8 mouse cellular contexts compared by ENCODE assay signal in genomic region chr10:95143446-95144114, GRCm38 (mm10).
A peak's percentile ranks its signal among the peaks of the same experiment; 100 is the strongest.
DNase-seq lines count a peak whose midpoint lies in the region; ATAC-seq and TF ChIP-seq lines count a peak whose summit lies in the region.

No protein-coding gene starts in this region.

- 9% methylated on average over 2 of the region's 2 CpGs for WGBS in lung, embryonic 14.5 days
- WGBS in forebrain, embryonic 12.5 days: 2% methylated on average over 2 of the region's 2 CpGs
- WGBS in intestine, postnatal 0 days: 49% methylated on average over 2 of the region's 2 CpGs
- 14% methylated on average over 2 of the region's 2 CpGs for WGBS in neural tube, embryonic 15.5 days

- no peaks in the 10 kb centered on the region for H3K27me3 ChIP-seq in lung, embryonic 14.5 days (ENCODE audit: insufficient read depth, low read length)
- no peaks in the 10 kb centered on the region for H3K27me3 ChIP-seq in forebrain, embryonic 12.5 days
- no peaks in the 10 kb centered on the region for H3K27me3 ChIP-seq in intestine, postnatal 0 days (replicated peaks; ENCODE audit: control insufficient read depth, insufficient read depth, low read length)
- H3K27me3 ChIP-seq in neural tube, embryonic 15.5 days (replicated peaks): no peaks in the 10 kb centered on the region

- TF ChIP-seq CTCF in lung, embryonic 14.5 days (IDR thresholded peaks at IDR 0.05; ENCODE audit: low read depth): no peak
- TF ChIP-seq CTCF in intestine, postnatal 0 days (IDR thresholded peaks at IDR 0.05; ENCODE audit: low read depth): no peak

- no peaks in the 10 kb centered on the region for H3K36me3 ChIP-seq in lung, embryonic 14.5 days (ENCODE audit: insufficient read depth)
- H3K36me3 ChIP-seq in forebrain, embryonic 12.5 days (replicated peaks): no peaks in the 10 kb centered on the region
- no peaks in the 10 kb centered on the region for H3K36me3 ChIP-seq in intestine, postnatal 0 days (ENCODE audit: control insufficient read depth, insufficient read depth)
- H3K36me3 ChIP-seq in neural tube, embryonic 15.5 days: no peaks in the 10 kb centered on the region

- H3K9me3 ChIP-seq in lung, embryonic 14.5 days (ENCODE audit: low read depth, low read length): no peaks in the 10 kb centered on the region
- H3K9me3 ChIP-seq in forebrain, embryonic 12.5 days: no peaks in the 10 kb centered on the region
- no peaks in the 10 kb centered on the region for H3K9me3 ChIP-seq in intestine, postnatal 0 days (ENCODE audit: control insufficient read depth)
- no peaks in the 10 kb centered on the region for H3K9me3 ChIP-seq in neural tube, embryonic 15.5 days (replicated peaks)

- H3K4me2 ChIP-seq in lung, embryonic 14.5 days: peak overlapping the region; percentile 40
- H3K4me2 ChIP-seq in forebrain, embryonic 12.5 days: no peak overlapping the region; the same call in 1 of the 2 replicates
- H3K4me2 ChIP-seq in intestine, postnatal 0 days (replicated peaks; ENCODE audit: low read depth): 0 out of 2 replicates have a peak overlapping the region, but pooled peaks have one; percentile 4
- peak overlapping the region; percentile 3; the same call in 1 of the 2 replicates for H3K4me2 ChIP-seq in neural tube, embryonic 15.5 days

- H3K4me1 ChIP-seq in lung, embryonic 14.5 days (ENCODE audit: insufficient read depth): peaks cover 47% of the 10 kb centered on the region
- peaks cover 39% of the 10 kb centered on the region for H3K4me1 ChIP-seq in forebrain, embryonic 12.5 days
- H3K4me1 ChIP-seq in intestine, postnatal 0 days (replicated peaks; ENCODE audit: control insufficient read depth, insufficient read depth, low read length): peaks cover 34% of the 10 kb centered on the region
- peaks cover 48% of the 10 kb centered on the region for H3K4me1 ChIP-seq in neural tube, embryonic 15.5 days

- DNase-seq in lung, embryonic 14.5 days: peak; percentile 79
- no peak for DNase-seq in lung, adult 18-20 months
- DNase-seq in natural killer cell, adult 2 months (ENCODE audit: low spot score in 2 of 2): no peak
- DNase-seq in thymus, adult 18-20 months: no peak
- DNase-seq in kidney, adult 11 months: no peak

- peak overlapping the region; percentile 87 for H3K27ac ChIP-seq in lung, embryonic 14.5 days (ENCODE audit: low read depth)
- peak overlapping the region; percentile 65 for H3K27ac ChIP-seq in forebrain, embryonic 12.5 days
- peak overlapping the region; percentile 73 for H3K27ac ChIP-seq in intestine, postnatal 0 days (ENCODE audit: low read depth, low read length)
- peak overlapping the region; percentile 42 for H3K27ac ChIP-seq in neural tube, embryonic 15.5 days (replicated peaks)

- H3K4me3 ChIP-seq in lung, embryonic 14.5 days (ENCODE audit: low read depth, low read length): no peak overlapping the region
- no peak overlapping the region for H3K4me3 ChIP-seq in forebrain, embryonic 12.5 days (replicated peaks)
- no peak overlapping the region for H3K4me3 ChIP-seq in intestine, postnatal 0 days (ENCODE audit: low read depth, low read length)
- H3K4me3 ChIP-seq in neural tube, embryonic 15.5 days (replicated peaks): no peak overlapping the region

- ATAC-seq in lung, embryonic 14.5 days (ENCODE audit: insufficient read depth): no peak
- ATAC-seq in forebrain, embryonic 12.5 days (ENCODE audit: low FRiP score): no peak
- no peak for ATAC-seq in intestine, postnatal 0 days
- ATAC-seq in neural tube, embryonic 15.5 days (ENCODE audit: low FRiP score): peak; percentile 22; the same call in 1 of the 2 replicates

- H3K9ac ChIP-seq in lung, embryonic 14.5 days: 0 out of 2 replicates have a peak overlapping the region, but pooled peaks have one; percentile 10
- H3K9ac ChIP-seq in forebrain, embryonic 12.5 days: no peak overlapping the region
- no peak overlapping the region for H3K9ac ChIP-seq in intestine, postnatal 0 days (ENCODE audit: low read depth, low read length)
- no peak overlapping the region for H3K9ac ChIP-seq in neural tube, embryonic 15.5 days (replicated peaks)
